Mouse (Mus musculus) telencephalon, adult 2 months (tissue): ENCODE results near the gene Trmt1l.
A peak's percentile ranks its signal among the peaks of the same experiment; 100 is the strongest.
"Not testable (repeated sequence)": the region's sequence is repeated elsewhere in the genome, so short reads cannot be mapped to it uniquely, and the experiment has no call there.

ENCODE experiments used
- DNase-seq: peaks from one replicate; pipeline ENCODE4 v3.0.0-alpha.2; 2011; ENCODE audit warnings: low read depth, low spot score

The Trmt1l gene

DNA sequence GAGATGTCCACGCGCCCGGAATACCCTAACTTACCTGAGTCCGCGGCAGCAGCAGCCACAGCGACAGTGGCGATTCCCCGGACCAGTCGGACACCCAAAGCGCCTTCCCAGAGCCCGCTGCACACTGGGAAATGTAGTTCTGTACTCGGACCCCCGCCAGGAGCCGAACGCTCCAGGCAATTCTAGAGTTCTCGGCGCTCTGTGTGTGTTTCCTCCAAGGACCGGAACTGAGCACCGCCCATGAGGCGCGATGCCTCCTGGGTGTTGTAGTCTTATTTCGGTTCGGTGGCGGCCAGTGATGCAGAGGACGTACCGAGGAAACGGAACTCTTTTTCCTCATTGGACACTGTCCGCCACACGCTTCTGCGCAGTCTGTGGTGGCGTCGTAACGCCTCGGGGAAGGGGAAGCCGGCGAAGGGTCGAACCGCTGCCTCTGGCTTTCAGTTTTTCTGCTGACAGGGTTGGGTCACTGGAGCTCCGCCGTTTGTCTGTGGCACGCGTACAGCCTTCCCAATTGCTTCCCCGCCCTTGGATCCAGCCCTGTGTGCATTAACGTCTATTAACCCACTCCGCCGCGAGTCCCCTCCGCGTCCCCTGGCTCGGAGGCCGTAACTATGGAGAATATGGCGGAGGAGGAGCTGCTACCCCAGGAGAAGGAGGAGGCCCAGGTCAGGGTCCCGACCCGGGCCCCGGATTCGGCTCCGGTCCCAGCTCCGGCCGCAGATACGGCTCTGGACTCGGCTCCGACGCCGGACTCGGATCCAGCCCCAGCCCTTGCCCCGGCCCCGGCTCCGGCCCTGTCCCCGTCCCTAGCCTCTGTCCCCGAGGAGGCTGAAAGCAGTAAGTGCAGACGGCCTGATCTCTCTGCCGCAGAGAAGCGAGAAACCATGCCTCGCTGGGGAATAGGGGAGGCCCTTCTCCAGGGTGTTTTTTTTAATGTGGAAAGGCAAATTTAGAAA lies at the start of gene Trmt1l, which contains the start of gene Swt1:
Trmt1l (plus strand) TSS at position 280 of the 959 bp plus-strand sequence.
Swt1 (minus strand) TSS at position 193 of the 959 bp plus-strand sequence.
- DNase-seq: peak; percentile 99

- no peak for DNase-seq
These were observed 38.3 kb upstream of the Trmt1l start for GRCm38 (mm10) chr1:151390029-151390428.

- DNase-seq: no peak
These were observed 18.5 kb upstream of the Trmt1l start for GRCm38 (mm10) chr1:151409827-151410226.

DNA sequence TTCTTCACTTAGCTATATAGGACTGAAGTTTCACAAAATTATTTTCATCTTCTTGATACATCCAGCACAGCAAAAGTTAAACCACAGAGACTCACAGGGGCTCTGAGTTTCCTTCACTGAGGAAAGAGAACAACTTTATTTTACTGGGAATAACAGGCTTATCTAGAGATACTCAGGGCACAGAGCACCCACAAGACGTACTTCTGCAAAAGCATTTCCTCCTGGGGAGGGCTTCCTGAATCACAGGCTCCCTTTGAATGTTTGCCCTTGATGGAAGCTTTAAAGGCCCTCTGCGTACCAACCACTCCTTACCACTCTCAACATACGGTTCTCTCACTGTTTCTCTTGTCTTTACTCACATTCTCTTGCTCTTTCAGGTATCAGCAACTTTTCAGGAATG lies 6.2 kb upstream of the Trmt1l start:
- DNase-seq: no peak

GRCm38 (mm10) chr1:151426947-151427600 lies 1.3 kb upstream of the Trmt1l start:
- DNase-seq: no peak

DNA sequence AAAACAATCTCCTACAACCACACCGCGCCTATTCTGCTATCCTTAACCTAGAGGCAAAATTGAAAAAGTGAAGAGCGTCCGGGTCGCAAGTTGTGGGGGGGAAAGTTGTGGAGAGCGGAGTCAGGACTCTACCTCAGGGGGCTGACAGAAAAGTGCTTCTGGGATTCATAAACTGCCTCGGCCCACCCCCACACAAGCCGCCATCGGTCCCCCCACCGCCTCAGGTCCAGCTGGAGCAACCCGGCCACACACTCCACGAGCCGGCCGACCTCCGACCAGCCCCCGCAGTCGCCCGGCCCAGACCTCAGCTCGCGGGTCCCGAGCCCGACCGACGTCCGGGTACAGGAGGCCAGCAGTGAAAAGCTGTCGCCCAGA lies 467 bp upstream of the Trmt1l start:
- DNase-seq: no peak

- DNase-seq: no peak
These were observed 974 bp downstream of the Trmt1l start for GRCm38 (mm10) chr1:151429316-151429715.

GRCm38 (mm10) chr1:151435431-151435830 lies 7.1 kb downstream of the Trmt1l start:
- no peak for DNase-seq

DNA sequence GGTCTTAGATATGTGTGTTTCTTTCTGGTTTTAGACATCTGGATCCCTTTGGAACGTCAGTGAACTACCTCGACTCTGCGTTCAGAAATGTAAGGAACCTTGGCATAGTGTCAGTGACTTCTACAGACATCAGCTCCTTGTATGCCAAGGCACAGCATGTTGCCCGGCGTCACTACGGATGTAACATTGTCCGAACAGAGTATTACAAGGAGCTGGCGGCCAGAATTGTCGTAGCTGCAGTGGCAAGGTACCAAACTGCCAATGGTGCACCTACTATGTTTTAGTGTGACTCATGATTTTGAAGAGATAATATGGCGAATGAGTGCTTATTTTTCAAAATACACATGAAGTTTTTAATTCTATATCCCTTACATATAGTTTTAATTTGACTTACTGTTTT lies 21.5 kb downstream of the Trmt1l start:
- DNase-seq: no peak

GRCm38 (mm10) chr1:151450851-151451250 lies 22.5 kb downstream of the Trmt1l start:
- DNase-seq: no peak

DNA sequence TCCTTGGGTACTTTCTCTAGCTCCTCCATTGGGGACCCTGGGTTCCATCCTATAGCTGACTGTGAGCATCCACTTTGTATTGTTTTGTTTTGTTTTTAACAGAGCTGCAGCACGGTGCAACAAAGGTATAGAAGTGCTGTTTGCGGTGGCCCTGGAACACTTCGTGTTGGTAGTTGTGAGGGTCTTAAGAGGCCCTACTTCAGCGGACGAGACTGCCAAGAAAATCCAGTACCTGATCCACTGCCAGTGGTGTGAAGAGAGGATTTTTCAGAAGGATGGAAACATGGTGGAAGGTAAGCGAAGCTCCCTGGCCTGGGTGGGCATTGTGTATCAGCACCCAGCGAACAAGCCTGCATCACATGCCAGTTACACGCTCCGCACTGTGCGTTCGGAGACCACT lies 23.6 kb downstream of the Trmt1l start:
- DNase-seq: no peak

GRCm38 (mm10) chr1:151457087-151457486 lies 28.7 kb downstream of the Trmt1l start:
- DNase-seq: no peak

DNA sequence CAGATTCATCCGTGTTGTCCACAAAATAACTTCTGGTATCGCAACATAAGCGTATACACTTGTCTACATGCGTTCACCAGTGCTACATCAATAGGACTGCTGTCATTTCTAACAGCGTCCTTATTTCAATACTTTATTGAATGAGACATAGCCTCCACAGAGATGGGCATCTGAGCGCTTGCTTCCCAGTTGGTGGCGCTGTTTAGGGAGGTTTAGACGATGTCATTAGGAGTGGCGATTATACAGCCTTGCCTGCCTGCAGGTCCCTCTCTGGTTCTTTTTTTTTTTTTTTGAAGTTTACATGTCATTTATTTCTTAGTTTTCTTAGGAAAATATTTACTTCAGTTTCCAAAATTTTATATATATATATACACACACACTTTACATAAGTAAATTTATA lies 32.9 kb downstream of the Trmt1l start:
- no peak for DNase-seq

DNA sequence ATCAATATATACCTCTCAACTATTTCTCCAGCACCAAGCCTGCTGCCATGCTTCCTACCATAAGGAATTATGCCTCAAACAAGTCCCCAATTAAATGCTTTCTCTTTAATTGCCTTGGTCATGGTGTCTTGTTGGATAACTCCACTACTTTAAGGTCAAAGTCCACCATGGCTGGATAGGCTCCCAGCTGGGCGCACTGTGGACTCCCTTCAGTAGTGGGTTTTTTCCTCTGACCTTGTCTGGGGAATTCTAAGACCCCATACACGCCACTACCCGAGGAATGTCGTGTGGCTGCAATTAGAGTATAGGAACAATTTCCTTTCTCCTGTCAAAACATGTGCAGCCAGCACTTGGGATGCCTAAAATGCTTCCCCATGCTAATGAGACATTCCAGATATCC lies 36.6 kb downstream of the Trmt1l start:
- DNase-seq: no peak

DNA sequence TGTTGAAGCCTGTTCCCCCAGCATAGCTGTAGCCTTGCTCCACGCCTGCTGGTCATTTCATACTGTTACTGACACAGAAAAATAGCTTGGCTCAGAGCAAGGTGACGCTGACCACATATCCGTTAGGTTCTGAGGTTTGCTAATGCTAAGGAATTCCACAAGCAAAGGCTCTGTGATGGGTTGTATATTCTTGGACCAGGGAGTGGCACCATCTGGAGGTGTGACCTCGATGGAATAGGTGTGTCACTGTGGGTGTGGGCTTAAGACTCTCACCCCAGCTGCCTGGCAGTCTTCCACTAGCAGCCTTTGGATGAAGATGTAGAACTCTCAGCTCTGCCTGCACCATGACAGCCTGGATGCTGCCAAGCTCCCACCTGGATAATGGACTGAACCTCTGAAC lies 38.2 kb downstream of the Trmt1l start:
- no peak for DNase-seq

DNA sequence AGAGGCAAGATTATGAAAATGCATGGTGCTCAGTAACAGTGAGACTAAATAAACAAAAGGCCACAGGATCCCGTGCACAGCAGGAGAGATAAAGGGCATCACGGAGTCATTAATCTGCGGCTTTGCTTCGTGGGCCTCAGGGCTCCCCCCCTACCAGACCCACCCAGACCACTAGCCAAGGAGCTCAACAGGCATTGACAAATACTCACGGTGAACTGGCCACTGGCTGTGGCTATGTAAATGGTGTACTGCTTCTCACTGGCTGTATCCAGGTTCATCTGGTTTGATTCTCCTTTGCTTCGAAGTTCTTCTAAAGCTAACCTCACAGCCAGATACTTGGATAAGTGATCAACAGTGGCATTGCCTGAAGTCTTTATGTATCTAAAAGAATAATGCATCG lies 43.1 kb downstream of the Trmt1l start:
- DNase-seq: no peak

DNA sequence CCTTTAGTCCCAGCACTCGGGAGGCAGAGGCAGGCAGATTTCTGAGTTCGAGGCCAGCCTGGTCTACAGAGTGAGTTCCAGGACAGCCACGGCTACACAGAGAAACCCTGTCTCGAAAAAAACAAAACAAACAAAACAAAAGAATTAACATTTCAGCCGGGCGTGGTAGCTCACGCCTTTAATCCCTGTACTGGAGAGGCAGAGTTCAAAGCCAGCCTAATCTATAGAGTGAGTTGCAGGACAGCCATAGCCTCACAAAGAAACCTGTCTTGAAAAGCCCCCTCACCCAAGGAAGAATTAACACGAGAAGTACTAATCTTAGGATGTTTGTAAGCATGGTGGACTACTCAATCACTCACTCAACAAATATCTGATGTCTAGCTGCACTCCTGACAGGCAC lies 44.0 kb downstream of the Trmt1l start:
- DNase-seq: not testable (repeated sequence)

GRCm38 (mm10) chr1:151482497-151482896 lies 54.2 kb downstream of the Trmt1l start:
- no peak for DNase-seq

DNA sequence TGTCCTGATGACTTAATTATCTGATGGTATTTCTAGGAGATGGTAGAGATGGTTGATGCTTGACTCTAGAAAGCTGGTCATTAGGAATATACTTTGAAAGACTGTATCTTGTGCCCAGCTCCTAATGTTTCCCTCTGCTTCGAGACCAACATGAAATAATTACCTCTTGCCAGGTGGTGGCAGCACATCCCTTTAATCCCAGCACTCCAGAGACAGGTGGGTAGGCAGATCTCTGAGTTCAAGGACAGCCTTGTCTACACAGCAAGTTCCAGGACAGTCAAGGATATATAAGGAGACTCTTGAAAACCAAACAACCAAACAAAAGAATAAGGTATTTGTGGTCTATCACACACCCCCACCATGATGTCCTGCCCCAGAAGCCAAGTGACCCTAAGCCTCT lies 55.2 kb downstream of the Trmt1l start:
- no peak for DNase-seq

DNA sequence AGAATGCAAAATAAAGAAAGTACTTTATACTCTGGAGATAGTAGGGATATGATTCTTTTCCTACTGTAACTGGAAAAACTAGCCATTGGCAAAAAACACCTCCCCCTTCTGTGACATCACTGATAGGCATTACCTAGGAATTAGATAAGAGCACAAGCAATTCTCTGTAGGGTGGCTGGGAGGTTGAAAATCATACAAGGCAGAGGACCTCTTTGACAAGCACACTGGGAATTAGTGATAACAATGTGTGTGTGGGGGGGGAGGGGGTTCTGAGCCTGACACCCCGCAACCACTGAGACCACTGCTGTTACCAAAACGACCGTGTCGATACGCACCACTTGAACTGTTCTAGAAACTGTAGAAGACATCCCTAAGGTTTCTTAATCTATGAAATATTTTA lies 56.4 kb downstream of the Trmt1l start:
- DNase-seq: no peak

GRCm38 (mm10) chr1:151489806-151490205 lies 61.5 kb downstream of the Trmt1l start:
- DNase-seq: no peak

GRCm38 (mm10) chr1:151492419-151492818 lies 64.1 kb downstream of the Trmt1l start:
- no peak for DNase-seq

DNA sequence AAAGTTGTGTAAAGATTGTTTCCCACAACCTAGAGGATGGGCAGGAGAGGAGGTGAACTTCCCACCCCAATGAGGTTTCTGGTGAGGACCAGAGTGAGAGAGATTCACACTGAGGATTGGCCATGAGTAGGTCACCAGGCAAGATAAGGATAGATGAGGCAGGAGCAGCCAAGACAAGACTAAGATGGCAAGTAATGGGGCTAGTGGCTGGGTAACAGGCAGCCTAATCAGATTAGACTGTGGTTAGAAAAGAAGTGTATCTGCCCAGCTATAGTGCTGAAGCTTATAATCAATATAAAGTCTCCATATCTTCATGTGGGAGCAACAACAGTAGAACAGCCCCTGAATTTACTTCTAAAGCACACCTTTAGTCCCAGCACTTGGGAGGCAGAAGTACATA lies 65.5 kb downstream of the Trmt1l start:
- no peak for DNase-seq
